Mouse (Mus musculus): Measurements from ENCODE around the gene Naa50.

GRCm38 (mm10) chr16:44138979-44139535 is 573 bp upstream of the Naa50 start:
- TF ChIP-seq CTCF (IDR thresholded peaks at IDR 0.05; ENCODE audit: low read depth, low read length): no peak
- TF ChIP-seq POLR2A (IDR thresholded peaks at IDR 0.05; ENCODE audit: insufficient read depth, low read length): peak; percentile 3
- TF ChIP-seq EP300 (IDR thresholded peaks at IDR 0.05; ENCODE audit: insufficient read depth, low read depth, low read length): no peak
